Mouse (Mus musculus) lung, postnatal 4 days (tissue): Measurements from ENCODE around the gene Mpped2.

Experiments
- DNase-seq, 2 experiments: peaks; one replicate each; pipeline ENCODE4 v3.0.0; 2021

Gene Mpped2

GRCm38 (mm10) chr2:106692783-106693701 lies at the start of gene Mpped2:
Gene Mpped2, plus strand, starts transcription at chr2:106693269.
- DNase-seq: peak; percentile 73 to 77

DNA sequence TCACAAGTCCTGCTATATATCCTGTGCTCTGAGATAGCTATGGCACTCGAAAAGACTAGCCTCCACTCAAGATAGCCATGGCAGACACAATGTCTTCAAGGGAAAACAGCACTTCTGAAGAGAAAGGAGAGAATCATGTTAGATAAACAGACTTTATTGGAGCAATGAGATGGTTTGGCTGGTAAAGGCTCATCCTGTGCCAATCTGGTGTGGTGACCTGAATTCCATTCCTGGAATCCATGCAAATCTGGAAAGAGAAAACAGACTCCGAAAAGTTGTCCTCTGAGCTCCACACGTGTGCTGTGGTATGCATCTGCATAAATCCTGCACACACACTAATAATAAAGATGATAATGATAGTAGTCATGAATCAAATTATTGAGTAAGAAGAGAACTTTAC lies 48.3 kb upstream of the Mpped2 start:
- DNase-seq: no peak

DNA sequence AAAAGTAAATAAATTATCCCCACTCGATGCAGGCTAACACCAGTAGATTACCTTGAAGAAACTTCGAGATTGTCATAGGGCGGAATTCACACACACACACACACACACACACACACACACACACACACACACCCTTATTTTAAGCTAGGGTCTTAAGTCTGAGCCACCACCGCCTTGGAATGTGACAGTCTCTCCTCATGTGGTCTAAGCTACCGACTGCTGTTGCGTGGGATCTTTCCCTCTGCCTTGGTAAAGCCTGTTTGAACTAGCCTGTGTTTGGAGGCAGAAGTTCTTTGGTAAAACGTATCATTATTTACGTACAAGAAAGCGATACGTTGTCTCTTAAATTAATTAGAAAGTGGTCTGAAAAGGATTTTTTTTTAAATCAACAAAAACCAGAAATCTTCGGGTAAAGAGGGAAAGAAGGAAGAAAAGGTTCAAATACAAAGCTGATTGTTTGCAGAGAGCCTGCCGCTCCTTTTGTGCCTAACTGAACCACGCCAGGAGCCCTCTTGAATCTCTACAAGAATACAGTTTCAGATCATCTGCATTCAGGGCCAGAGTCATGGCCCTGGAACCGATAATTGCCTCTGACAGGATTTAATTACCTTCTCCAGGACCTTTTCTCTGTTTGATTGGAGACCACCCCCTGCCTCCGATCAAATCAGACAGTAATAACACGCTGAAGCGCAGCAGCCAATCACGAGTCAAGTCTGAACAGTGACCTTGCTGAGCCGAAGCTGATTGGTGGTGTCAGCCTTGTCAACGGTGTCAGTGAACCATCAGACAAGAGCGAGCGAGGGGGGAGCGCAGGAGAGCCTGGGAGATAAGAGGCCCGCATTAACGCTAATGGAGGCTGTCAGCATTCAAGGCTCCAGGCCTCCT lies 43.1 kb upstream of the Mpped2 start:
- peak; percentile 70 to 79 for DNase-seq

- DNase-seq: no peak
These were observed 40.9 kb upstream of the Mpped2 start for GRCm38 (mm10) chr2:106652151-106652550.

DNA sequence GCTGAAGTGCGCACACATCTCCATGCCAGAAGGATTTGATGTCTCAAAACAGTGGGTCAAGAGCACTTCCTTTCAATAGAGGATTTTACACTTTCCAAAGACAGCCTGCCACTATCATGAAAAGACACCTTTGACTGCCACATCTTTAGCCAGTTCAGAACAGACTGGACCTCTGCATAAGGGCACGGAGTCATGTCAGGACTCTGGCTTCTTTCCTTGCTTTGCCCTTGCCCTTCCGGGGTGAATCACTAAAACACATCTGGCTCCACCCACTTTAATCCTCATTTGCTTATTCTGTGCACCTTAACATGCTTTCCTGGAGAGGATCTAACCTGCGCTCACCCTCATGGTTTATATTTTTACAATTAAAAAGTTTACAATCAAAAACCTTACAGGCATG lies 40.3 kb upstream of the Mpped2 start:
- DNase-seq: no peak

- no peak for DNase-seq
These were observed 39.8 kb upstream of the Mpped2 start for GRCm38 (mm10) chr2:106653261-106653660.

GRCm38 (mm10) chr2:106655271-106655670 lies 37.8 kb upstream of the Mpped2 start:
- DNase-seq: no peak

- DNase-seq: no peak
These were observed 27.8 kb upstream of the Mpped2 start for GRCm38 (mm10) chr2:106665271-106665670.

GRCm38 (mm10) chr2:106674319-106674718 lies 18.8 kb upstream of the Mpped2 start:
- no peak for DNase-seq

DNA sequence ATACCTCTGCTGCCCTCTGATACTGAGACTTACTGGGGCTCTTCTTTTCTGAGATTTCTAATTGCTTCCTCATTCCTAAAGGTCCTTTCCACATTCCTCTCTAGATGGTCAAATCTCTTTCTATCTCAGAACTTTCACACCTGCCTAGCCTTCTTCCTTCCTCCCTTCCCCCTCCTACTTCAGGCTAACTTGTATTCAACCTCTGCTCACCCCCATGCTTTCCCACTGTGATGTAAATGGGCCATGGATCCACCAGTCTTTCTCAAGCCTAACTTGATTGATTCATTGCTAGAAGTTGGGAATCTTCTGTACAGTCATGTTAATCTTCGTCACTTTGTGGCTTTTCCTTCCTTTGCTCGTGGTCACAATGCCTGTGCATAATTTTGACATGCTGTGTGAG lies 15.6 kb upstream of the Mpped2 start:
- no peak for DNase-seq

GRCm38 (mm10) chr2:106679720-106680455 lies 13.2 kb upstream of the Mpped2 start:
- DNase-seq: no peak

- DNase-seq: no peak
These were observed 9.8 kb upstream of the Mpped2 start for GRCm38 (mm10) chr2:106683185-106683831.

GRCm38 (mm10) chr2:106683832-106684231 lies 9.2 kb upstream of the Mpped2 start:
- DNase-seq: no peak

- DNase-seq: no peak
These were observed 1.2 kb upstream of the Mpped2 start for GRCm38 (mm10) chr2:106691753-106692363.

- DNase-seq: no peak
These were observed 675 bp upstream of the Mpped2 start for GRCm38 (mm10) chr2:106692405-106692782.

DNA sequence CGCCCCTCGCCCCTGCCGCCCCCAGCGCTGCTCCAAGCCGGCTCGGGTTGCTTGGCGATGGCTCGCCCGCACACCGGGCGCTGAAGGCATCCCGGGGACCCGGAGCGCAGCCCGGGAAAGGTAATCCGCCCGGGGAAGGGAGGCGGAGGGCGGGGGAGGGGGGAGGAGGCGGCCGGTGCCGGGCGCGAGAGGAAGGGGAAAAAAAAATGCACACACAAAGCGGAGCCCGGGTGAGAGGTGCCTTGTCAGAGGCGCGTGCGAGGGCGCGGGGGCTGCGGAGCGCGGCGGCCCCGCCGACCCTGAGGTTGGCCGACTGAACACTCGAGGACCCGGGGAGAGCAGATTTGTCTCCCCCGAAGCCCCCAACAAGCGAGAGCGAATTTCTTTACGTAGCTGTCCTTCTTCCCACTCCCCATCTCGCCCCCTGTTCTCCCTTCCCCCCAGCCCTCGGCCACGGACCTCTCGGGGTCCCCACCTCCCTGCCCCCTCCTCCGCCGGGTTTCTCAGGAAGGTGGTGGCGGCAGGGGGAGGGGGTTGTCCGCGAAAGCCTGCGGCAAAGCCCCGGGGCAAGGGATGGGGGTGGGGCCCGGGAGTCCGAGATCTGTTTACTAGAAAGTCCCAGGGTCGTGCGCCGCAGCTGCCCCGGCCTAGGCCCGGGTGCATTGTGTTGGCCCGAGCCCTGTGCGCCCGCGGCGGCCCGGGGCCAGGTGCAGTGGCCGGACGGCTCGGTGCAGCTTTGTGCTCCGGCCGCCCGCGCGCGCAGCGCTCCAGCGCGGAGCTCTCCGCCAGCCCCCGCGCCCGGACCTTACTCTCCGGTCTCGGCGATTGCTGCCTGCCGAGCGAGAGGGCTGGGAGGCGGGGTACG lies 865 bp downstream of the Mpped2 start:
- DNase-seq: peak; percentile 48 to 72

DNA sequence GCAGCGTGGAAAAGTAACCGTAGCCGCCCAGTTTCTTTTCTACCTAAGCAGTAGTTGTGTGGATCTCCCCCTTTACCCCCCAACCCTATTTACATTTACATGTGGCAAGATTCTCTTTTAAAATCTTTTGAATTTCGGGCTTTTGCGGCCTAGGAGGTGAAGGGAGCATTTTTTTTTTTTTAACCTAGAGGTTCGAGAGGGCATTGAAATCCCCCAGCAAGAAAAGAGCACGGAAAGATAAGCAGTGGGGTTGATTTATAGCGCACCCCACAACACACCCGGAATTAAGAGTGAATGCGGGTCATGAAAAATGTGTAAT lies 1.5 kb downstream of the Mpped2 start:
- DNase-seq: no peak

GRCm38 (mm10) chr2:106694886-106695733 lies 2.0 kb downstream of the Mpped2 start:
- DNase-seq: peak; percentile 30 to 40

DNA sequence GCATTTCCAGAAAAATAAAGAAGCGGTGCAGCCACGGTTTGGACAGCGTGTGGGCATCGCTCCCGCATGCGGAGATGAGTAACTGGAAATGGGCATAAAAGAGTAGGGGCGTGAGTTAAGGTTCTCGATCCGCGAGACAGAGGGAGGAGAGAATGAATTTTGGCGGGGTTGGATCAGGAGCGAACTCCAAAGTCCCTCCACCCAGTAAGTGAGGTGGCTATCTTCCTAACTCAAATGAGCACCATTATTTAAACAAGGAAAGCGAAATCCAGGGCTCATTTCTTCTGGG lies 2.6 kb downstream of the Mpped2 start:
- DNase-seq: no peak

GRCm38 (mm10) chr2:106696372-106696771 lies 3.3 kb downstream of the Mpped2 start:
- no peak for DNase-seq
